Mouse (Mus musculus): Measurements from ENCODE around the gene Vmn1r122. TPM values are rescaled to one million over a fixed set of nuclear protein-coding genes. Genes with fewer than 3 reads are reported as not detected.
"Not testable (repeated sequence)": the region's sequence is repeated elsewhere in the genome, so short reads cannot be mapped to it uniquely, and the experiment has no call there.

Vmn1r122 gene
- total RNA-seq (2021): not detected

DNA sequence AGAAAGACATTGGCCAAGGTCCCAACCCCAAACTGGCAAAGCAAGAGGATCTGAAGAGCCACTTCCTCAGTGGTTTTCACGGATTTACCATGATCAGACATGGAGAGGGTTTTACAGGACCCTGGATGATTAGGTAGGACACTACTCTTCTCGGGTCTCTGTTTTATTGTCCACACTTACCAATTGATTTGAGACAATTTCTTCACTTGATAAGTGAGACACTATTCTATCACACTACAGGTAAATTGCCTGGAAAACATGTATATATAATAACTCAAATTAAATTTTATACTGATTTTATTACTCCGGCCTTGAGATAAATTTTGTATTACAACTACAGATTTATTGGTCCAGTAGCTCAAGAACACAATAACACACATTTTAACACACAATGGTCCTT is at the start of gene Vmn1r122:
TSS of gene Vmn1r122 (minus strand) at position 101 of the 400 bp plus-strand sequence.
- DNase-seq: not testable (repeated sequence)

DNA sequence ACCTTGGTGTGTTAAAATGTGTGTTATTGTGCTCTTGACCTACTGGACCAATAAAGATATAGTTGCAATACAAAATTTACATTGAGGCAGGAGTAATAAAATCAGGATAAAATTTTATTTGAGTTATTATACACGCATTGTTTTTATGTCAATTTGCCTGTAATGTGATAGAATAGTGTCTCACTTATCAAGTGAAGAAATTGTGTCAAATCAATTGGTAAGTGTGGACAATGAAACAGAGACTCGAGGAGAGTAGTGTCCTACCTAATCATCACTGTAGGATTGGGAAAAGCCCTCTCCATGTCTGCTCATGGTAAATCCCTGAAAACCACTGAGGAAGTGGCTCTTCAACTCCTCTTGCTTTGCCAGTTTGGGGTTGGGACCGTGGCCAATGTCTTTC is 28.0 kb upstream of the Vmn1r122 start, which contains the start of gene Vmn1r123:
TSS of gene Vmn1r123 (plus strand) at position 301 of the 400 bp plus-strand sequence.
- DNase-seq: not testable (repeated sequence)

DNA sequence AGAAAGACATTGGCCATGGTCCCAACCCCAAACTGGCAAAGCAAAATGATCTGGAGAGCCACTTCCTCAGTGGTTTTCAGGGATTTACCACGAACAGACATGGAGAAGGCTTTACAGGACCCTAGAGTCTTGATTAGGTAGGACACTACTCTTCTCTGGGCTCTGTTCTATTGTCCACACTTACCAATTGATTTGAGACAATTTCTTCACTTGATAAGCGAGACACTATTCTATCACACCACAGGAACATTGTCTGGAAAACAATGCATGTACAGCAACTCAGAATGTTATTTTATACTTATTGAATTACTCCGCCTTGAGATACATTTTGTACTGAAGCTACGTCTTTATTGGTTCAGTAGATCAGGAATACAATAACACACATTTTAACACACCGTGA is 35.5 kb downstream of the Vmn1r122 start, which contains the start of gene Vmn1r121:
TSS of gene Vmn1r121 (minus strand) at position 101 of the 400 bp plus-strand sequence.
- DNase-seq: not testable (repeated sequence)

Other genes with a start within 250 kb of the Vmn1r122 start
- gene Vmn1r118, start 221.8 kb downstream of the Vmn1r122 start, total RNA-seq (2021): not detected
- gene Vmn1r119, start 121.7 kb downstream of the Vmn1r122 start, total RNA-seq (2021): not detected
- not detected for gene Vmn1r120, start 80.3 kb downstream of the Vmn1r122 start, total RNA-seq (2021)
- gene Vmn1r121, start 35.6 kb downstream of the Vmn1r122 start, total RNA-seq (2021): not detected
- gene Vmn1r123, start 28.1 kb upstream of the Vmn1r122 start, total RNA-seq (2021): not detected
- gene Gm5157, start 56.3 kb upstream of the Vmn1r122 start, total RNA-seq (2021): not detected
- not detected for gene Vmn1r124, start 126.5 kb upstream of the Vmn1r122 start, total RNA-seq (2021)
- not detected for gene Vmn1r125, start 138.1 kb upstream of the Vmn1r122 start, total RNA-seq (2021)
- not detected for gene Vmn1r126, start 167.3 kb upstream of the Vmn1r122 start, total RNA-seq (2021)
- not detected for gene Vmn1r127, start 185.7 kb upstream of the Vmn1r122 start, total RNA-seq (2021)
- gene Vmn1r128, start 215.2 kb upstream of the Vmn1r122 start, total RNA-seq (2021): not detected
- gene Vmn1r129, start 227.2 kb upstream of the Vmn1r122 start, total RNA-seq (2021): not detected

All from heart, postnatal 4 days (tissue).